Mouse (Mus musculus): ENCODE measurements at regions not wholly inside any gene's neighbourhood (a gene's known extent, or its start where the extent isn't known, plus 50 kb on each side); places are given as distances from the start of the nearest gene placed in this dataset.

GRCm38 (mm10) chr10:117556027-117556789 is 73.1 kb upstream of the Cpm start:
- DNase-seq (ENCODE audit: low spot score), result no peak

- DNase-seq (ENCODE audit: low spot score), result no peak
Observed at GRCm38 (mm10) chr10:117555542-117555941, 73.8 kb upstream of the Cpm start.

- DNase-seq (ENCODE audit: low spot score), result no peak
Observed at GRCm38 (mm10) chr10:117555044-117555443, 74.3 kb upstream of the Cpm start.

- DNase-seq (ENCODE audit: low spot score), result no peak
Observed at GRCm38 (mm10) chr10:117554533-117554932, 74.8 kb upstream of the Cpm start.

GRCm38 (mm10) chr10:117553211-117554186 is 75.8 kb upstream of the Cpm start:
- DNase-seq (ENCODE audit: low spot score), result no peak

GRCm38 (mm10) chr10:117552049-117552652 is 77.1 kb upstream of the Cpm start:
- no peak for DNase-seq (ENCODE audit: low spot score)

GRCm38 (mm10) chr10:117551234-117552048 is 77.9 kb upstream of the Cpm start:
- DNase-seq (ENCODE audit: low spot score), result no peak

- no peak for DNase-seq (ENCODE audit: low spot score)
Observed at GRCm38 (mm10) chr10:117549854-117550605, 79.3 kb upstream of the Cpm start.

- DNase-seq (ENCODE audit: low spot score), result no peak
Observed at GRCm38 (mm10) chr10:117549506-117549830, 79.8 kb upstream of the Cpm start.

- DNase-seq (ENCODE audit: low spot score), result no peak
Observed at GRCm38 (mm10) chr10:117548775-117549505, 80.4 kb upstream of the Cpm start.

GRCm38 (mm10) chr10:117548262-117548661 is 81.0 kb upstream of the Cpm start:
- DNase-seq (ENCODE audit: low spot score), result no peak

- DNase-seq (ENCODE audit: low spot score), result no peak
Observed at GRCm38 (mm10) chr10:117547275-117547674, 82.0 kb upstream of the Cpm start.

GRCm38 (mm10) chr10:117545842-117546631 is 83.3 kb upstream of the Cpm start:
- no peak for DNase-seq (ENCODE audit: low spot score)

GRCm38 (mm10) chr10:117544680-117545546 is 84.4 kb upstream of the Cpm start:
- no peak for DNase-seq (ENCODE audit: low spot score)

GRCm38 (mm10) chr10:117543995-117544679 is 85.2 kb upstream of the Cpm start:
- no peak for DNase-seq (ENCODE audit: low spot score)

- no peak for DNase-seq (ENCODE audit: low spot score)
Observed at GRCm38 (mm10) chr10:117543696-117543950, 85.7 kb upstream of the Cpm start.

- no peak for DNase-seq (ENCODE audit: low spot score)
Observed at GRCm38 (mm10) chr10:117542886-117543695, 86.2 kb upstream of the Cpm start.

Measured in ovary, postnatal 14 days (tissue).